Mouse (Mus musculus): ENCODE measurements around the gene Rps27l. TPM values are rescaled to one million over a fixed set of nuclear protein-coding genes. Genes with fewer than 3 reads are reported as not detected.

The Rps27l gene
- polyA plus RNA-seq, 1 experiment from 2014 or later, result 678 TPM

GRCm38 (mm10) chr9:66957451-66957850 lies 11.6 kb downstream of the Rps27l start:
- DNase-seq (ENCODE audit: low spot score), result no peak
- Histone ChIP-seq H3K4me1 (ENCODE audit: control insufficient read depth, insufficient read depth, low read length) (no peaks in the 10 kb centered on the region), H3K27ac (replicated peaks; ENCODE audit: low read depth, low read length) (no peak overlapping the region), H3K27me3 (replicated peaks; ENCODE audit: control insufficient read depth, insufficient read depth, low read length) (no peaks in the 10 kb centered on the region), H3K9ac (ENCODE audit: low read depth, low read length) (no peak overlapping the region), H3K4me3 (ENCODE audit: low read depth, low read length) (no peak overlapping the region), H3K4me2 (ENCODE audit: low read depth, low read length) (no peak overlapping the region), H3K36me3 (ENCODE audit: control insufficient read depth, insufficient read depth, low read length) (0 out of 2 replicates have a peak, but pooled peaks cover 3% of the 10 kb centered on the region), H3K9me3 (ENCODE audit: control insufficient read depth, low read length) (no peaks in the 10 kb centered on the region)
- no peak for ATAC-seq (ENCODE audit: low read depth)
- WGBS, result 88% methylated on average over 3 of the region's 3 CpGs

- 81% methylated on average over 3 of the region's 3 CpGs for WGBS
- Histone ChIP-seq H3K27me3 (replicated peaks; ENCODE audit: control insufficient read depth, insufficient read depth, low read length) (no peaks in the 10 kb centered on the region), H3K36me3 (ENCODE audit: control insufficient read depth, insufficient read depth, low read length) (0 out of 2 replicates have a peak, but pooled peaks cover 3% of the 10 kb centered on the region), H3K4me3 (ENCODE audit: low read depth, low read length) (no peak overlapping the region), H3K9me3 (ENCODE audit: control insufficient read depth, low read length) (no peaks in the 10 kb centered on the region), H3K4me2 (ENCODE audit: low read depth, low read length) (no peak overlapping the region), H3K27ac (replicated peaks; ENCODE audit: low read depth, low read length) (no peak overlapping the region), H3K4me1 (ENCODE audit: control insufficient read depth, insufficient read depth, low read length) (no peaks in the 10 kb centered on the region), H3K9ac (ENCODE audit: low read depth, low read length) (no peak overlapping the region)
- DNase-seq (ENCODE audit: low spot score) (no peak), ATAC-seq (ENCODE audit: low read depth) (no peak)
These were observed 15.6 kb downstream of the Rps27l start for GRCm38 (mm10) chr9:66961478-66961877.

- 80% methylated on average over 8 of the region's 8 CpGs for WGBS
- H3K27me3 ChIP-seq (replicated peaks; ENCODE audit: control insufficient read depth, insufficient read depth, low read length), result no peaks in the 10 kb centered on the region
- ATAC-seq (ENCODE audit: low read depth) (no peak), DNase-seq (ENCODE audit: low spot score) (no peak)
- H3K4me1 ChIP-seq (ENCODE audit: control insufficient read depth, insufficient read depth, low read length), result no peaks in the 10 kb centered on the region
- peaks cover 26% of the 10 kb centered on the region for H3K36me3 ChIP-seq (ENCODE audit: control insufficient read depth, insufficient read depth, low read length)
- no peak overlapping the region for H3K27ac ChIP-seq (replicated peaks; ENCODE audit: low read depth, low read length)
- no peaks in the 10 kb centered on the region for H3K9me3 ChIP-seq (ENCODE audit: control insufficient read depth, low read length)
- no peak overlapping the region for H3K9ac ChIP-seq (ENCODE audit: low read depth, low read length)
- no peak overlapping the region for H3K4me2 ChIP-seq (ENCODE audit: low read depth, low read length)
- no peak overlapping the region for H3K4me3 ChIP-seq (ENCODE audit: low read depth, low read length)
These were observed 21.6 kb downstream of the Rps27l start for GRCm38 (mm10) chr9:66967492-66967891.

GRCm38 (mm10) chr9:66971116-66971515 lies 25.2 kb downstream of the Rps27l start:
- no peak overlapping the region for H3K4me3 ChIP-seq (ENCODE audit: low read depth, low read length)
- H3K27ac ChIP-seq (replicated peaks; ENCODE audit: low read depth, low read length), result no peak overlapping the region
- H3K9ac ChIP-seq (ENCODE audit: low read depth, low read length), result no peak overlapping the region
- DNase-seq (ENCODE audit: low spot score), result no peak
- H3K36me3 ChIP-seq (ENCODE audit: control insufficient read depth, insufficient read depth, low read length), result peaks cover 22% of the 10 kb centered on the region
- no peaks in the 10 kb centered on the region for H3K27me3 ChIP-seq (replicated peaks; ENCODE audit: control insufficient read depth, insufficient read depth, low read length)
- no peaks in the 10 kb centered on the region for H3K9me3 ChIP-seq (ENCODE audit: control insufficient read depth, low read length)
- H3K4me2 ChIP-seq (ENCODE audit: low read depth, low read length), result no peak overlapping the region
- peaks cover 8% of the 10 kb centered on the region; the same call in 1 of the 2 replicates for H3K4me1 ChIP-seq (ENCODE audit: control insufficient read depth, insufficient read depth, low read length)
- WGBS, result 93% methylated on average over 8 of the region's 8 CpGs
- ATAC-seq (ENCODE audit: low read depth), result no peak

GRCm38 (mm10) chr9:66974721-66975225 lies 28.9 kb downstream of the Rps27l start:
- Histone ChIP-seq H3K9me3 (ENCODE audit: control insufficient read depth, low read length) (no peaks in the 10 kb centered on the region), H3K27ac (replicated peaks; ENCODE audit: low read depth, low read length) (peak overlapping the region; percentile 76), H3K36me3 (ENCODE audit: control insufficient read depth, insufficient read depth, low read length) (peaks cover 15% of the 10 kb centered on the region), H3K9ac (ENCODE audit: low read depth, low read length) (peak overlapping the region; percentile 79), H3K4me1 (ENCODE audit: control insufficient read depth, insufficient read depth, low read length) (peaks cover 8% of the 10 kb centered on the region; the same call in 1 of the 2 replicates), H3K4me2 (ENCODE audit: low read depth, low read length) (peak overlapping the region; percentile 64), H3K4me3 (ENCODE audit: low read depth, low read length) (peak overlapping the region; percentile 92), H3K27me3 (replicated peaks; ENCODE audit: control insufficient read depth, insufficient read depth, low read length) (no peaks in the 10 kb centered on the region)
- peak; percentile 80 for ATAC-seq (ENCODE audit: low read depth)
- WGBS, result 1% methylated on average over 17 of the region's 41 CpGs
- peak; percentile 83 for DNase-seq (ENCODE audit: low spot score)

- WGBS, result 0% methylated on average over 10 of the region's 32 CpGs
These were observed 29.4 kb downstream of the Rps27l start, which contains the start of gene Lactb for GRCm38 (mm10) chr9:66975239-66975645. Gene Lactb (minus strand): TSS chr9:66975484.

GRCm38 (mm10) chr9:66977121-66977520 lies 31.2 kb downstream of the Rps27l start:
- WGBS, result 72% methylated on average over 5 of the region's 5 CpGs
- no peak overlapping the region for H3K27ac ChIP-seq (replicated peaks; ENCODE audit: low read depth, low read length)
- no peaks in the 10 kb centered on the region for H3K9me3 ChIP-seq (ENCODE audit: control insufficient read depth, low read length)
- no peaks in the 10 kb centered on the region for H3K27me3 ChIP-seq (replicated peaks; ENCODE audit: control insufficient read depth, insufficient read depth, low read length)
- no peak for ATAC-seq (ENCODE audit: low read depth)
- no peak for DNase-seq (ENCODE audit: low spot score)
- H3K9ac ChIP-seq (ENCODE audit: low read depth, low read length), result no peak overlapping the region
- H3K36me3 ChIP-seq (ENCODE audit: control insufficient read depth, insufficient read depth, low read length), result no peaks in the 10 kb centered on the region
- H3K4me1 ChIP-seq (ENCODE audit: control insufficient read depth, insufficient read depth, low read length), result peaks cover 8% of the 10 kb centered on the region; the same call in 1 of the 2 replicates
- H3K4me3 ChIP-seq (ENCODE audit: low read depth, low read length), result no peak overlapping the region
- H3K4me2 ChIP-seq (ENCODE audit: low read depth, low read length), result no peak overlapping the region

More at GRCm38 (mm10) chr9:66975239-66975645, 29.4 kb downstream of the Rps27l start, which contains the start of gene Lactb:
- peak; percentile 96 for DNase-seq (ENCODE audit: low spot score)
- H3K9ac ChIP-seq (ENCODE audit: low read depth, low read length), result peak within 1 kb of the TSS; percentile 79
- peaks cover 8% of the 10 kb centered on the region; the same call in 1 of the 2 replicates for H3K4me1 ChIP-seq (ENCODE audit: control insufficient read depth, insufficient read depth, low read length)
- H3K27me3 ChIP-seq (replicated peaks; ENCODE audit: control insufficient read depth, insufficient read depth, low read length), result no peaks in the 10 kb centered on the region
- H3K36me3 ChIP-seq (ENCODE audit: control insufficient read depth, insufficient read depth, low read length), result peaks cover 10% of the 10 kb centered on the region; the same call in 1 of the 2 replicates
- H3K27ac ChIP-seq (replicated peaks; ENCODE audit: low read depth, low read length), result peak within 1 kb of the TSS; percentile 76
- peak within 1 kb of the TSS; percentile 64 for H3K4me2 ChIP-seq (ENCODE audit: low read depth, low read length)
- ATAC-seq (ENCODE audit: low read depth), result peak; percentile 98
- H3K4me3 ChIP-seq (ENCODE audit: low read depth, low read length), result peak within 1 kb of the TSS; percentile 92
- H3K9me3 ChIP-seq (ENCODE audit: control insufficient read depth, low read length), result no peaks in the 10 kb centered on the region

GRCm38 (mm10) chr9:66977982-66978381 lies 32.1 kb downstream of the Rps27l start:
- H3K9ac ChIP-seq (ENCODE audit: low read depth, low read length), result no peak overlapping the region
- 77% methylated on average over 1 of the region's 1 CpGs for whole genome bisulfite sequencing
- DNase-seq (ENCODE audit: low spot score) (no peak), ATAC-seq (ENCODE audit: low read depth) (no peak)
- no peaks in the 10 kb centered on the region for H3K9me3 ChIP-seq (ENCODE audit: control insufficient read depth, low read length)
- no peaks in the 10 kb centered on the region for H3K36me3 ChIP-seq (ENCODE audit: control insufficient read depth, insufficient read depth, low read length)
- H3K4me2 ChIP-seq (ENCODE audit: low read depth, low read length), result no peak overlapping the region
- no peak overlapping the region for H3K4me3 ChIP-seq (ENCODE audit: low read depth, low read length)
- H3K27ac ChIP-seq (replicated peaks; ENCODE audit: low read depth, low read length), result no peak overlapping the region
- H3K4me1 ChIP-seq (ENCODE audit: control insufficient read depth, insufficient read depth, low read length), result peaks cover 8% of the 10 kb centered on the region; the same call in 1 of the 2 replicates
- H3K27me3 ChIP-seq (replicated peaks; ENCODE audit: control insufficient read depth, insufficient read depth, low read length), result no peaks in the 10 kb centered on the region

- Histone ChIP-seq H3K9me3 (ENCODE audit: control insufficient read depth, low read length) (no peaks in the 10 kb centered on the region), H3K9ac (ENCODE audit: low read depth, low read length) (no peak overlapping the region), H3K4me2 (ENCODE audit: low read depth, low read length) (no peak overlapping the region), H3K27ac (replicated peaks; ENCODE audit: low read depth, low read length) (no peak overlapping the region), H3K4me3 (ENCODE audit: low read depth, low read length) (no peak overlapping the region), H3K36me3 (ENCODE audit: control insufficient read depth, insufficient read depth, low read length) (no peaks in the 10 kb centered on the region), H3K27me3 (replicated peaks; ENCODE audit: control insufficient read depth, insufficient read depth, low read length) (no peaks in the 10 kb centered on the region), H3K4me1 (ENCODE audit: control insufficient read depth, insufficient read depth, low read length) (peaks cover 8% of the 10 kb centered on the region; the same call in 1 of the 2 replicates)
- WGBS, result 70% methylated on average over 1 of the region's 1 CpGs
- ATAC-seq (ENCODE audit: low read depth), result no peak
- DNase-seq (ENCODE audit: low spot score), result no peak
These were observed 32.6 kb downstream of the Rps27l start for GRCm38 (mm10) chr9:66978468-66978867.
